Mouse (Mus musculus) hindbrain, embryonic 11.5 days (tissue): ENCODE measurements around the gene Atpaf1. TPM values are rescaled to one million over a fixed set of nuclear protein-coding genes. Genes with fewer than 3 reads are reported as not detected.

ENCODE experiments used
- ATAC-seq: fragments of 200-750 bp; cut with Nextera tagmentation; 2 replicates; pipeline ENCODE4 v1.8.0; 2017; ENCODE audit warnings: mild to moderate bottlenecking, moderate TSS enrichment, moderate library complexity; ENCODE audit not compliant: low FRiP score
- DNase-seq: peaks from one replicate; pipeline ENCODE4 v3.0.0-alpha.2; 2015; ENCODE audit warnings: low spot score
- H3K27ac ChIP-seq: fragments of 300-500 bp; sonication (generic); 2 replicates; pipeline ENCODE4 v1.5.1; 2014; ENCODE audit warnings: mild to moderate bottlenecking, low read depth, low read length
- H3K27me3 ChIP-seq: fragments of 300-500 bp; sonication (generic); 2 replicates; pipeline ENCODE4 v1.6.1; 2014; ENCODE audit warnings: mild to moderate bottlenecking, low read length, moderate library complexity, mixed read lengths; ENCODE audit not compliant: control insufficient read depth, insufficient read depth
- H3K36me3 ChIP-seq: fragments of 300-500 bp; sonication (generic); 2 replicates; pipeline ENCODE4 v1.6.1; 2014; ENCODE audit warnings: mild to moderate bottlenecking, low read length, moderate library complexity, mixed read lengths; ENCODE audit not compliant: control insufficient read depth, insufficient read depth
- H3K4me1 ChIP-seq: fragments of 300-500 bp; sonication (generic); replicated peaks from 2 replicates; pipeline ENCODE4 v1.6.1; 2014; ENCODE audit warnings: low read length, mixed read lengths; ENCODE audit not compliant: control insufficient read depth, insufficient read depth
- H3K4me2 ChIP-seq: fragments of 300-500 bp; sonication (generic); replicated peaks from 2 replicates; pipeline ENCODE4 v1.6.1; 2014; ENCODE audit warnings: mild to moderate bottlenecking, low read depth, low read length
- H3K4me3 ChIP-seq: fragments of 300-500 bp; sonication (generic); 2 replicates; pipeline ENCODE4 v1.5.1; 2014; ENCODE audit warnings: low read depth, low read length
- H3K9ac ChIP-seq: fragments of 300-500 bp; sonication (generic); 2 replicates; pipeline ENCODE4 v1.6.1; 2014; ENCODE audit warnings: low read depth, low read length
- H3K9me3 ChIP-seq: fragments of 300-500 bp; sonication (generic); 2 replicates; pipeline ENCODE4 v1.6.1; 2016; ENCODE audit warnings: low read length; ENCODE audit not compliant: control insufficient read depth
- WGBS: fragments of 180-500 bp; shearing (Covaris S2); extraction: QIAGEN DNeasy Blood & Tissue Kit; methylation state at CpG from one replicate; pipeline ENCODE4 v1.1.7; 2014; 5-methylcytosine and 5-hydroxymethylcytosine counted together
- polyA plus RNA-seq: library from polyadenylated mRNA; unstranded; fragments of >200 nt; fragmentation: Nextera tagmentation; extraction: Ambion mirVana; gene quantifications from 2 replicates; pipeline ENCODE4 v1.2.1, GENCODE M21; 2014

Gene Atpaf1
- polyA plus RNA-seq, 1 experiment from 2014 or later, result 42.5 TPM

- H3K36me3 ChIP-seq, result 0 out of 2 replicates have a peak, but pooled peaks cover 5% of the 10 kb centered on the region
- DNase-seq (no peak), ATAC-seq (no peak)
- no peak overlapping the region for H3K4me3 ChIP-seq
- no peak overlapping the region for H3K27ac ChIP-seq
- H3K4me1 ChIP-seq, result no peaks in the 10 kb centered on the region
- H3K9me3 ChIP-seq, result no peaks in the 10 kb centered on the region
- H3K9ac ChIP-seq, result no peak overlapping the region
- H3K4me2 ChIP-seq, result no peak overlapping the region
- H3K27me3 ChIP-seq, result no peaks in the 10 kb centered on the region
- WGBS, result 96% methylated on average over 3 of the region's 3 CpGs
Observed at GRCm38 (mm10) chr4:115754101-115754500, 30.5 kb upstream of the Atpaf1 start.

GRCm38 (mm10) chr4:115754851-115755250, 29.8 kb upstream of the Atpaf1 start:
- 98% methylated on average over 1 of the region's 1 CpGs for WGBS
- Histone ChIP-seq H3K27ac (no peak overlapping the region), H3K9ac (no peak overlapping the region), H3K27me3 (no peaks in the 10 kb centered on the region), H3K9me3 (no peaks in the 10 kb centered on the region), H3K4me1 (no peaks in the 10 kb centered on the region), H3K4me2 (no peak overlapping the region), H3K4me3 (no peak overlapping the region), H3K36me3 (0 out of 2 replicates have a peak, but pooled peaks cover 5% of the 10 kb centered on the region)
- DNase-seq (no peak), ATAC-seq (no peak)

- WGBS, result 89% methylated on average over 3 of the region's 3 CpGs
- DNase-seq (no peak), ATAC-seq (no peak)
- no peak overlapping the region for H3K9ac ChIP-seq
- no peaks in the 10 kb centered on the region for H3K4me1 ChIP-seq
- H3K36me3 ChIP-seq, result peaks cover 4% of the 10 kb centered on the region; the same call in 1 of the 2 replicates
- no peak overlapping the region for H3K4me3 ChIP-seq
- H3K27me3 ChIP-seq, result no peaks in the 10 kb centered on the region
- H3K27ac ChIP-seq, result no peak overlapping the region
- no peaks in the 10 kb centered on the region for H3K9me3 ChIP-seq
- H3K4me2 ChIP-seq, result no peak overlapping the region
Observed at GRCm38 (mm10) chr4:115761206-115761605, 23.4 kb upstream of the Atpaf1 start.

GRCm38 (mm10) chr4:115764581-115764980, 20.0 kb upstream of the Atpaf1 start:
- Histone ChIP-seq H3K27me3 (no peaks in the 10 kb centered on the region), H3K9me3 (no peaks in the 10 kb centered on the region), H3K27ac (no peak overlapping the region), H3K4me3 (no peak overlapping the region), H3K36me3 (peaks cover 2% of the 10 kb centered on the region), H3K4me1 (no peaks in the 10 kb centered on the region), H3K9ac (no peak overlapping the region), H3K4me2 (no peak overlapping the region)
- 92% methylated on average over 11 of the region's 11 CpGs for WGBS
- no peak for ATAC-seq
- no peak for DNase-seq

GRCm38 (mm10) chr4:115767647-115768467, 16.8 kb upstream of the Atpaf1 start:
- no peak overlapping the region for H3K9ac ChIP-seq
- DNase-seq (peak; percentile 7), ATAC-seq (peak; percentile 54; the same call in 1 of the 2 replicates)
- H3K27me3 ChIP-seq, result no peaks in the 10 kb centered on the region
- no peaks in the 10 kb centered on the region; the same call in 1 of the 2 replicates for H3K36me3 ChIP-seq
- peak overlapping the region; percentile 11; the same call in 1 of the 2 replicates for H3K27ac ChIP-seq
- no peak overlapping the region for H3K4me2 ChIP-seq
- no peaks in the 10 kb centered on the region for H3K9me3 ChIP-seq
- no peaks in the 10 kb centered on the region for H3K4me1 ChIP-seq
- H3K4me3 ChIP-seq, result no peak overlapping the region
- WGBS, result 43% methylated on average over 11 of the region's 11 CpGs

- Histone ChIP-seq H3K4me3 (no peak overlapping the region), H3K27me3 (no peaks in the 10 kb centered on the region), H3K9me3 (no peaks in the 10 kb centered on the region), H3K4me1 (no peaks in the 10 kb centered on the region), H3K9ac (no peak overlapping the region), H3K27ac (no peak overlapping the region), H3K36me3 (no peaks in the 10 kb centered on the region), H3K4me2 (no peak overlapping the region)
- no peak for ATAC-seq
- WGBS, result 81% methylated on average over 6 of the region's 6 CpGs
- DNase-seq, result no peak
Observed at GRCm38 (mm10) chr4:115775056-115775455, 9.6 kb upstream of the Atpaf1 start.

- no peak overlapping the region for H3K4me3 ChIP-seq
- H3K4me1 ChIP-seq, result no peaks in the 10 kb centered on the region
- DNase-seq (no peak), ATAC-seq (no peak)
- no peak overlapping the region for H3K4me2 ChIP-seq
- H3K9ac ChIP-seq, result no peak overlapping the region
- H3K36me3 ChIP-seq, result no peaks in the 10 kb centered on the region
- WGBS, result 96% methylated on average over 2 of the region's 2 CpGs
- no peaks in the 10 kb centered on the region for H3K27me3 ChIP-seq
- no peak overlapping the region for H3K27ac ChIP-seq
- no peaks in the 10 kb centered on the region for H3K9me3 ChIP-seq
Observed at GRCm38 (mm10) chr4:115777627-115778026, 7.0 kb upstream of the Atpaf1 start.

GRCm38 (mm10) chr4:115780269-115780668, 4.3 kb upstream of the Atpaf1 start:
- Histone ChIP-seq H3K4me3 (no peak overlapping the region), H3K9ac (no peak overlapping the region), H3K36me3 (no peaks in the 10 kb centered on the region), H3K4me2 (no peak overlapping the region), H3K27me3 (no peaks in the 10 kb centered on the region), H3K9me3 (no peaks in the 10 kb centered on the region), H3K4me1 (no peaks in the 10 kb centered on the region; the same call in 1 of the 2 replicates), H3K27ac (no peak overlapping the region)
- no peak for DNase-seq
- no peak for ATAC-seq
- 42% methylated on average over 6 of the region's 6 CpGs for WGBS

GRCm38 (mm10) chr4:115780918-115781317, 3.7 kb upstream of the Atpaf1 start, which contains the start of gene Tex38:
Gene Tex38 (minus strand): TSS chr4:115781018.
- DNase-seq, result no peak
- Histone ChIP-seq H3K4me1 (no peaks in the 10 kb centered on the region; the same call in 1 of the 2 replicates), H3K9me3 (no peaks in the 10 kb centered on the region), H3K4me3 (no peak within 1 kb of the TSS), H3K36me3 (no peaks in the 10 kb centered on the region), H3K27ac (no peak within 1 kb of the TSS), H3K27me3 (no peaks in the 10 kb centered on the region), H3K4me2 (no peak within 1 kb of the TSS), H3K9ac (no peak within 1 kb of the TSS)
- ATAC-seq, result no peak
- 89% methylated on average over 3 of the region's 3 CpGs for WGBS
